Mouse (Mus musculus): Measurements from ENCODE around the gene Gm20388.

The Gm20388 gene

GRCm38 (mm10) chr8:121811502-121811901 lies 1900.9 kb downstream of the Gm20388 start:
- no peak for DNase-seq

- DNase-seq, result no peak
Observed at GRCm38 (mm10) chr8:121811931-121812570, 1901.4 kb downstream of the Gm20388 start.

- no peak for DNase-seq
Observed at GRCm38 (mm10) chr8:121818226-121818625, 1907.6 kb downstream of the Gm20388 start.

DNA sequence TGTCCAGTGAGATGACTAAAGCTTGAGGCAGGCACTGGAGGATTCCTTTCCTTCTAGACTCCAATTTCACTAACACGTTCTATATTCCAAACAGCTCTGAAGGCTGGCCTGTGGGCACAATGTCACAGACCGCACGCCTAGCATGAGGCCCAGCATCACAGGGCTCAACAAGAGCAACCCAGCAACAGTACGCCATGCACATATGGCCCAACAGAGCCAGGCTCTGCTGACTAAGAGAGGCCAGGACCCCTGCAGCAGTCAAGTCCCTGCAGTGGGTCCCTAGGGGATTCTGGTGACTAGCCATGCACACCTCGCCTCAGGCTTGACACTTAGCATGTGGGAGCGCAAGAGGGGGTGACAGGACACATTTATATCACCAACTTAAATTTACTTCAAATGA lies 1910.2 kb downstream of the Gm20388 start:
- no peak for DNase-seq

DNA sequence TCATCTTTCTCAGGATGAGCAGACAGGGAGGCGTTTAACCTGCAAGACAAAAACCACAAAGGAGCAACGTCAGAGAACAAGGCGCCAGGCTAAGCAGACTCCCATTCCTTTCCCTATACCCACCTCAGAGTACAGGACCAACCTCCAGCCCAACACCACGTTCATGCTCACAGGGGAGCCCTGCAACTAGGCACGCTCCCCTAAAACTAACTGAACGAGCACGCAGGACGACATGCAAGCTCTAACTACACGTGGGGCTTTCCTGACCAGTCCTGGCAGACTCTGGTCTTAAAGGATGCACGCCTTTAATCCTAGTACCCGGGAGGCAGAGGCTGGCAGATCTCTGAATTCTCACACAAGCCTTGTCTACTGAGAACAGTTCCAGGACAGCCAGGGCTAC lies 1910.7 kb downstream of the Gm20388 start:
- DNase-seq, result no peak

GRCm38 (mm10) chr8:121821770-121822169 lies 1911.1 kb downstream of the Gm20388 start:
- DNase-seq, result no peak

- DNase-seq, result no peak
Observed at GRCm38 (mm10) chr8:121827726-121828125, 1917.1 kb downstream of the Gm20388 start.

- no peak for DNase-seq
Observed at GRCm38 (mm10) chr8:121828376-121829023, 1917.9 kb downstream of the Gm20388 start.

DNA sequence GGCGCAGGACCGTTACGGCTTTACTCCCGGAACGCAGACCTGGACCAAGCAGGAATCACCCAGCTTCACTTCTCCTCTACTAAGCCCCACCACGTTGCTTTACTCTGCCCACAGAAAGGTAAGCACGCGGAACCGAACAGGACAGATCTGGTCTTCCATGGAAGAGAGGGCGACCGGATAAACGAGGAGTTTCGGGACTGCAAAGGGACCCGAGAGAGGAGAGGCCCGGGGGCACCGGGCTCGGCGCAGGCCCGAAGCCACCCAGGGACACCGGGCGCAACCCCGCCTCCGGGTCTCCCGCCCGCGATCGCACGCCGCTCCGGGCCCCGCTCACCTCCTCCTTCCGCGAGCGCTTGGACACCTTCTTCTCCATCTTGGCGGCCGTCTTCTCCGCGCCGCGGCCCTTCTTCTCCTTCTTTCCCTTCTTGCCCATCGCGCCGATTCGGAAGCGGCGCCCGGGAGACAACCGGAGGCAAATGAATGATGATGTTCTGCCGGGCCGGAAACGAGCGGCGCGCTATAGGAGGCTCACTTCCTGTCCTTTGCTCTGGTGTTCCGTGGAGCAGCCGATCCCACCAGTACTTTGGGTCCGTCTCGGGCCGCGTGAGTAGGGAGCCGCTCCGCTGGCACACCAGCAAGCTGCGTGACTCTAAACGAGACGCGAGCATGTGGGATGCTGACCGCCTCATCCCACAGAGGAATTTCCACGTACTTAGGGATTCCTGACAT lies 1918.6 kb downstream of the Gm20388 start, which contains the start of gene Klhdc4:
Gene Klhdc4 (minus strand): TSS at position 522 of the 729 bp plus-strand sequence.
- peak; percentile 89 for DNase-seq

DNA sequence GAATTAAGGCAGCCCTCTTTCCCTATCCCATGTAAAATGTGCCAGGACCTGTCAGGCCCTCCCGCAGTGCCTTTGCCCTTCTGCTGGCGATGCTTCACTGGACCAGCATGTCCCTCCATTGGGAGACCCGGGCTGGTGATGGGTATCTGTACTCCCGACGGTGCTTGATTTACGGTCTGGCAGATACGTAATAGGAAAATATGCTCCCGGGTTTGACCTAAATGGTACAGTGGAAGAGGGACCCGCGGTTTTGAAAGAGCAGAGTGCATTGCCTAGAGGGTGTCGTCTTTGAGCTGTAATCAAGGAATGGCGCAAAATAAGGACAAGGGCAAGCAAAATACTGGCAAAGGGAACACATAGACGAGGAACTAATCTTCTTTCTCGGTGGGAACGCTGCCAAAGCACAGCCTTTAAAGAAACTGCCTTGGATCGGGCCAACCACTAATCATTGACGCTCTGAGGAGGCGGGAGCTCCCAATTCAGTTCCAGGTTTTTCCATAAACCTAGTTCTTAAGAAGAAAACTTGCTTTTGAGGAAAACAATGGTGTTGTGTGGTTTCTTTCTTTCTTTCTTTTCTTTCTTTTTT lies 1919.2 kb downstream of the Gm20388 start:
- peak; percentile 32 for DNase-seq

DNA sequence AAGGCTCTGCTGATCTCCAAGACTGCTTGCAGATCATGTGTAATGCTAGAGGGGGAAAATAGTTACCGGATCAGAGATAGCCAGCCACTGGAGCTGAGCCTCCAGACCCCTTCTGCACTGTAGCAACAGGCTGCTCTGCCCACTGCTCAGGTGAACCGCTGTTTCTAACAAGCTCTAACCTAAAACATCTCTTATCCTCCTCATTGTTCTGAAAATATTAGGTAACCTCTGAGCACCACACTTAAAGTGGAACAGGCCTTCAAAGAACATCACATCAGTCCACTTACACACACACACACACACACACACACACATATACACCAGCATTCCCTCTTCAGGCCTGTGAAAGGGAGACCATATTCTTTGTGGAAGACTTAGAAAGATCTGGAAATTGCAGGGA lies 1921.4 kb downstream of the Gm20388 start:
- no peak for DNase-seq

GRCm38 (mm10) chr8:121832503-121832902 lies 1921.9 kb downstream of the Gm20388 start:
- peak; percentile 84 for DNase-seq

DNA sequence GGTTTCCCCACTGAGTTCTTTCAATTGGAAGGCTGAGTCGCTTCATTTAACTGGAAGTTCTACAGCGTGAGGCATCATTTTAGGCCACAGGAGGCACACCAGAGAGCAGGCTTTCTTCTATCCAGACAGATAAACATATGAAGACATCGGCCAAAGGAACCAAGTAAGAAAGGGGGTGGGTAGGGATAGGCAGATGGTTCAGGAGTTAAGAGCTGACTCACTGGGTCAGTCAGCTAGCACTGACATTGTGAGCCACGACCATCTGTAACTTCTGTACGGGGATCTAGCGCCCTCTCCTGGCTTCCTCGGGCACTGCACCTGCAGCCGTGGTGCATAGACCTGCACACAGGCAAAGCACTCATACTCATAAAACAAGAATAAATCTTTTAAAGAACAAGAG lies 1930.6 kb downstream of the Gm20388 start:
- peak; percentile 55 for DNase-seq

DNA sequence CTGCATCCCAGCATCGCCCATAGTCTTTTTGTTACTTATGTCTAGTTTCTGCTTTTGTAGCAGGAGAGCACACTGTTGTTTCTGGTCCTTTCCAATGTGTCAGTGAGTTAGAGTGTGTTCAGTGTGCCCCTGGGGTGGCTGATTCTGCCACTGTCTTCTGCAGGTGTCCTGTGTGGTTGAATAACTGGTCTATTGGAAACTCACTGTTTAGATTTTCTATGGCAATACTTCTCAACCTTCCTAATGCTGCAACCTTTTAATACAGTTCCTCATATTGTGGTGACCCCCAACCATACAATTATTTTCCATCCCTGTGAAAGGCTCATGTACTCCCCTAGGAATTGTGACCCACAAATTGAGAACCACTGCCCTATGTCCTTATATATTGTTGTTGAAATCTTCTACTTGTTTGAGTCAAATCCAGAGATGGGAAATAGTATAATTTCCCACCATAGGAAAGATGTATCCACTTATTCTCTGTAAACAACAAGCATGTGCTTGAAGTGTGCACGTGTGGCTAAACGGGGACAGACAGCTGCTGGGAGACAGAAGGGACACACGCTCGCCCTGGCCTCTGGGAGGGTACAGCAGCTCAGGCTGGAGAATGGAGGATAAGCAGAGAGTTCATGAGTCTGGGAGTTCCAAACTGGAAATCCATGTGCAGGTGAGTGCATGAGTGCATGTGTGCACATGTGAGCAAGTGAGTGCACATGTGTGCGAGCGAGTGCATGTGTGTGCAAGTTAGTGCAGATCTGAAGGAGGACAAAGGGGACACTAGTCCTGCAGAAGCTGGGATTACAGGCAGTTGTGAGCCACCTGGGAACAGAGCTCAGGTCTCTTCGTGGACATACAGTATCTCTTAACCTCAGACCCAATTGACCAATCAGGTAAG lies 1931.7 kb downstream of the Gm20388 start:
- no peak for DNase-seq

DNA sequence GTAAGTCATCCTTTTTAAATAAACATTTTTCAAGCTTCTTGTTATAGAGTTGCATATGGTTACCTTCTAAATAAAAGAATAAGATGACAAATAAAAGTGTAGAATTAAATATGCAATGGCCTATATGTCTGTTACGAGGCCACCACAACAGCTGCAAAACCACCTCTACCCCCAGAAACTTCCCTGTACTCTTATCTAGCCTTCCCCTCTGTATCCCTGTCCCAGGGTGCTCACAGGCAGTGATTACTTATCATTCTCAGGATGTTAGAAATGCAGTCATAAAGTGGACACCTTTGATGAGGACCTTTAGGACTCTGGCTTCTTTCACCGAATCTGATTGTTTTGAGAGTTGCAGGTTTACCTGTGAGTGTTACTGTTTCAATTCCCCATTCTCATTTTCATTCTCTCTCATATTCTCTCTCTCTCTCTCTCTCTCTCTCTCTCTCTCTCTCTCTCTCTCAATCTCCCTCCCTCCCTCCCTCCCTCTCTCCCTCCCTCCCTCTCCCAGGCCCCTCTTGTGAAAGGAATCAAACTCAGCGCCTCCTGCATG lies 1932.6 kb downstream of the Gm20388 start:
- DNase-seq, result no peak

DNA sequence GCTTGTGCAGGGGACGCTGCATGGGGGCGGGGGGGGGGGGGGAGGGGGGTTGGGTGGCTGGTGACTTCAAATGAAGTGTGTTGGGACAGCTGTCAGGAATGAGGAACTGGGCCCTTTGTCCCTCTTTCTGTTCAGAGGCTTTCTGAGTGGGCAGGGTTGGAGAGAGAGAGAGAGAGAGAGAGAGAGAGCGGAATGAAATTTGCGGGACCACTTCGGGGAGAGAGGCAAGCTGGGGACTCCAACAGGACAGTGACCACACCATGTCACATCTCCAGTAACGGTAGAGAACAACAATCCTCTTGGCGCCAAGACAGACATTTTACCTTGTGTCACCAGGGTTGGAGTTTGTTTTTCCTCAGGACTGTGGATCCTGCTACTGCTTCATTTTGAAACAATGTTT lies 1934.1 kb downstream of the Gm20388 start:
- no peak for DNase-seq

GRCm38 (mm10) chr8:121846815-121847214 lies 1936.2 kb downstream of the Gm20388 start:
- no peak for DNase-seq

DNA sequence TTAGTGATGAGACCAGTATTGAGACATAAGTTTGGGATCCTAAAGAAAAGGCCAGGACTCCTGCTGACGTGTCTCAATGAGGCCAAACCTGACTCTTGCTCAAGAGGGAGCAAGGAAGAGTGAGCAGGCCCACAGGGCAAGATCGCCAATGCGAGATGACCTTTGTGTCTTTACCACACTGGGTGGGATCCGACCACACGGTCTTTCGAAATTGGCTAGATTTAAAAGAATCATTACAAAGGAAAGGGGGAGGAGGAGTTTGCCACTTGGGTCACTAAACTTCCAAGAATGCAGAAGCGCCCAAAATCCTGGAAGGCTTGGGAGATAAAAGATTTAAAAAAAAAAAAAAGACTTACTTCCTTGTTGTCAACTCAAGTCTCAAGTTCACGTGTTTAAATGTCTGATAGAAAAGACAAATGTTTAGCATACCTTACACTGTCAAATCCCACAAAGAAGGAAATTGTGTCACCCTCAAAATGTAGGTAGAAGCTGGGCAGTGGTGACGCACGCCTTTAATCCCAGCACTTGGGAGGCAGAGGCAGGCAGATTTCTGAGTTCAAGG lies 1936.7 kb downstream of the Gm20388 start:
- no peak for DNase-seq

GRCm38 (mm10) chr8:121847987-121848386 lies 1937.3 kb downstream of the Gm20388 start:
- no peak for DNase-seq

GRCm38 (mm10) chr8:121848495-121848894 lies 1937.9 kb downstream of the Gm20388 start:
- no peak for DNase-seq

GRCm38 (mm10) chr8:121849303-121849702 lies 1938.7 kb downstream of the Gm20388 start:
- DNase-seq, result no peak

GRCm38 (mm10) chr8:121850018-121850417 lies 1939.4 kb downstream of the Gm20388 start:
- DNase-seq, result peak; percentile 79
